Mouse (Mus musculus): ENCODE measurements around the gene Nol4l.

GRCm38 (mm10) chr2:153448519-153448918 is 81.3 kb downstream of the Nol4l start:
- TF ChIP-seq EP300 (IDR thresholded peaks at IDR 0.05; ENCODE audit: insufficient read depth, low read depth, low read length) (no peak), CTCF (IDR thresholded peaks at IDR 0.05) (no peak), POLR2A (IDR thresholded peaks at IDR 0.05; ENCODE audit: insufficient read depth, low read depth, low read length) (no peak)
